Mouse (Mus musculus) neural tube, embryonic 12.5 days (tissue): ENCODE results near the gene Gm10392. TPM values are rescaled to one million over a fixed set of nuclear protein-coding genes. Genes with fewer than 3 reads are reported as not detected.

ENCODE experiments used
- ATAC-seq: fragments of 200-750 bp; cut with Nextera tagmentation; 2 replicates; pipeline ENCODE4 v1.8.0; 2017; ENCODE audit warnings: low read depth, mild to moderate bottlenecking, moderate TSS enrichment, moderate library complexity; ENCODE audit not compliant: low FRiP score
- H3K27ac ChIP-seq: fragments of 300-500 bp; sonication (generic); 2 replicates; pipeline ENCODE4 v1.5.1; 2016
- H3K27me3 ChIP-seq: fragments of 300-500 bp; sonication (generic); replicated peaks from 2 replicates; pipeline ENCODE4 v1.6.1; 2016; ENCODE audit warnings: mild to moderate bottlenecking
- H3K36me3 ChIP-seq: fragments of 300-500 bp; sonication (generic); 2 replicates; pipeline ENCODE4 v1.6.1; 2016; ENCODE audit warnings: mild to moderate bottlenecking
- H3K4me1 ChIP-seq: fragments of 300-500 bp; sonication (generic); 2 replicates; pipeline ENCODE4 v1.6.1; 2016
- H3K4me2 ChIP-seq: fragments of 300-500 bp; sonication (generic); replicated peaks from 2 replicates; pipeline ENCODE4 v1.6.1; 2016; ENCODE audit warnings: mild to moderate bottlenecking
- H3K4me3 ChIP-seq: fragments of 300-500 bp; sonication (generic); 2 replicates; pipeline ENCODE4 v1.5.1; 2016
- H3K9ac ChIP-seq: fragments of 300-500 bp; sonication (generic); 2 replicates; pipeline ENCODE4 v1.6.1; 2016; ENCODE audit warnings: mild to moderate bottlenecking
- H3K9me3 ChIP-seq: fragments of 300-500 bp; sonication (generic); 2 replicates; pipeline ENCODE4 v1.6.1; 2016; ENCODE audit warnings: mild to moderate bottlenecking
- WGBS: fragments of 180-500 bp; shearing (Covaris S2); methylation state at CpG from one replicate; pipeline ENCODE4 v1.1.7; 2016; 5-methylcytosine and 5-hydroxymethylcytosine counted together
- polyA plus RNA-seq: library from polyadenylated mRNA; unstranded; fragments of >200 nt; fragmentation: Nextera tagmentation; extraction: Ambion mirVana; gene quantifications from 2 replicates; pipeline ENCODE4 v1.2.1, GENCODE M21; 2016

Gm10392 gene
- polyA plus RNA-seq, 1 experiment from 2014 or later, result 0.39 TPM

DNA sequence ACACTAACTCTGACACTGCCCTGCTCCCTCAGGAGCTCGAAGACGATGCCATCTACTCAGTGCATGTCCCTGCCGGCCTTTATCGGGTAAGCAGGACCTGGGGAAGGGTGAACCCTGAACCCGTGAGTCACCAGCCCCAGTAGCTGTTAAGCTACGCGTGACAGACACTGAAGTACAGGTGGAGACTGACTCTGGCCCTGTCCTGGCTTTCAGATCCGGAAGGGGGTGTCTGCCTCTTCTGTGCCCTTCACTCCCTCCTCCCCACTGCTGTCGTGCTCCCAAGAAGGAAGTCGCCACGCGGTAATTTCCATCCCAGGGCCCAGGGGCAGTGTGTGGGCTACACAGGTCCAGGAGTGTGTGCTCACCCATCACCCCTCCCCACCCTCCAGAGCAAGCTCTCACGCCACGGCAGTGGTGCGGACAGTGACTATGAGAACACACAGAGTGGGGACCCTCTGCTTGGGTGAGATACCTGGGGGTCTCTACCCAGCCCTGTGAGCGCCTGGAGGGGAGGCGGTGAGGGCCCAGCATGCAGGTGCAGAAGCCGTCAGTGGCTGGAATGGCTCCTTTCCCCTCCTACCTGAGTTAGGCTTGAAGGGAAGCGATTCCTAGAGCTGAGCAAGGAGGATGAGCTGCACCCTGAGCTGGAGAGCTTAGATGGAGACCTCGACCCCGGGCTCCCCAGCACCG lies 13.6 kb downstream of the Gm10392 start:
- Histone ChIP-seq H3K4me3 (no peak overlapping the region), H3K4me1 (peaks cover 15% of the 10 kb centered on the region), H3K27ac (no peak overlapping the region), H3K27me3 (no peaks in the 10 kb centered on the region), H3K4me2 (no peak overlapping the region), H3K9ac (no peak overlapping the region), H3K36me3 (peaks cover 75% of the 10 kb centered on the region), H3K9me3 (no peaks in the 10 kb centered on the region)
- WGBS, result 92% methylated on average over 22 of the region's 22 CpGs
- no peak for ATAC-seq

DNA sequence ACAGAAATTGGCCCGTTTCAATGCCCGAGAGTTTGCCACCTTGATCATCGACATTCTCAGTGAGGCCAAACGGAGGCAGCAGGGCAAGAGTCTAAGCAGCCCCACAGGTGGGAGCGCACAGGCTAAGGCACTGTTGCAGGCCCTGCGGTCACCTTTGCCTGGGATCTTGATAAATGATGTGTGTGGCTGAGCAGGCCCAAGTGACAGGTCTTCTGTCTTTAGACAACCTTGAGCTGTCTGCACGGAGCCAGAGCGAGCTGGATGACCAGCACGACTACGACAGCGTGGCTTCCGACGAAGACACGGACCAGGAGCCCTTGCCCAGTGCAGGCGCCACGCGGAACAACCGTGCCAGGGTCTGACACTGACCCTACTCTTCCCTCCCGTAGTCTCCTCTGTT lies 14.6 kb downstream of the Gm10392 start:
- Histone ChIP-seq H3K36me3 (peaks cover 82% of the 10 kb centered on the region), H3K27me3 (no peaks in the 10 kb centered on the region)

DNA sequence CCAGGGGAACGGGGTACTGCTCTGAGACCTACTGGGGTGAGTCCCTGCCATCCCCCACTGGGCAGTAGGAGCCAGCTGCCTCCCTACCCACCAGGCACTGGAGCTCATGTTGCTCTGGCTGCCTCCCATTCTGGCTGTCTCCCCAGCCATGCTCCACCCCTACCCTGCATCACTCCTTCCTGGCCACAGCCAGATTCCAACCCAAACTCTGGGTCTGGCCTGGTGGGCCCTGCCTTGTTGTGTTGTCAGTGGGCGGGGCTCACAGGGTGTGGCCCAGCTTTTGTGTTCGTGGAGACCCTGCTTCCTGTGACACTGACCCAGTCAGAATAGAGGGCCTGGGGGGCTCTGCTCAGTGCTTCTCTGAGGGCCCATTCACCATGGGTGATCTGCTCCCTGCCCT lies 15.5 kb downstream of the Gm10392 start:
- no peak overlapping the region for H3K4me3 ChIP-seq
- 68% methylated on average over 3 of the region's 3 CpGs for WGBS
- peaks cover 89% of the 10 kb centered on the region for H3K36me3 ChIP-seq
- no peak for ATAC-seq
- H3K4me2 ChIP-seq, result no peak overlapping the region
- H3K9me3 ChIP-seq, result no peaks in the 10 kb centered on the region
- peaks cover 17% of the 10 kb centered on the region for H3K4me1 ChIP-seq
- H3K9ac ChIP-seq, result no peak overlapping the region
- H3K27me3 ChIP-seq, result no peaks in the 10 kb centered on the region
- no peak overlapping the region for H3K27ac ChIP-seq

More for the DNA sequence above, 14.6 kb downstream of the Gm10392 start:
- Histone ChIP-seq H3K4me1 (peaks cover 18% of the 10 kb centered on the region), H3K9me3 (no peaks in the 10 kb centered on the region), H3K4me2 (no peak overlapping the region), H3K4me3 (no peak overlapping the region), H3K27ac (no peak overlapping the region), H3K9ac (no peak overlapping the region)
- 94% methylated on average over 19 of the region's 19 CpGs for WGBS
- no peak for ATAC-seq

GRCm38 (mm10) chr11:77502481-77502880 lies 16.5 kb downstream of the Gm10392 start:
- Histone ChIP-seq H3K9ac (no peak overlapping the region), H3K27me3 (no peaks in the 10 kb centered on the region), H3K4me3 (no peak overlapping the region), H3K27ac (no peak overlapping the region), H3K4me2 (no peak overlapping the region), H3K9me3 (no peaks in the 10 kb centered on the region), H3K4me1 (peaks cover 19% of the 10 kb centered on the region), H3K36me3 (peaks cover 86% of the 10 kb centered on the region)
- no peak for ATAC-seq
- 84% methylated on average over 6 of the region's 6 CpGs for WGBS

DNA sequence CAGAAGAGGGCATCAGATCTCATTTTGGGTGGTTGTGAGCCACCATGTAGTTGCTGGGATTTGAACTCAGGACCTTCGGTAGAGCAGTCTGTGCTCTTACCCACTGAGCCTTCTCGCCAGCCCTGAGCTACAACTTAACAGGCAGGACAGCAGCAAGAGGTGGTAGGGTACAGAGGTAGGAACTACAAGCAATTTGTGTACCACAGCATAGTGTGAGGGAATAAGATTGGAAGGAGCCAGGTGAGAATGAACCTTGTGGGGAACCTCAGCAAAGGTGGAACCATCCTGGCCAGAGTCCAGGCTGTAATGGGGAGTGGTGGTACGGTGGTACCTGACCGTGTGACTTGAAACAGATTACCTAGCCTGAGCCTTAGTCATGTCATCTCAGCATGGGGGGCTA lies 17.0 kb downstream of the Gm10392 start:
- Histone ChIP-seq H3K4me1 (peaks cover 23% of the 10 kb centered on the region), H3K27ac (no peak overlapping the region), H3K9ac (no peak overlapping the region), H3K27me3 (no peaks in the 10 kb centered on the region), H3K9me3 (no peaks in the 10 kb centered on the region), H3K4me2 (no peak overlapping the region), H3K36me3 (peaks cover 81% of the 10 kb centered on the region), H3K4me3 (no peak overlapping the region)
- no peak for ATAC-seq
- 95% methylated on average over 4 of the region's 4 CpGs for WGBS

- H3K27me3 ChIP-seq, result no peaks in the 10 kb centered on the region
- no peak overlapping the region for H3K27ac ChIP-seq
- ATAC-seq, result no peak
Observed at GRCm38 (mm10) chr11:77501392-77501791, 17.6 kb downstream of the Gm10392 start.

DNA sequence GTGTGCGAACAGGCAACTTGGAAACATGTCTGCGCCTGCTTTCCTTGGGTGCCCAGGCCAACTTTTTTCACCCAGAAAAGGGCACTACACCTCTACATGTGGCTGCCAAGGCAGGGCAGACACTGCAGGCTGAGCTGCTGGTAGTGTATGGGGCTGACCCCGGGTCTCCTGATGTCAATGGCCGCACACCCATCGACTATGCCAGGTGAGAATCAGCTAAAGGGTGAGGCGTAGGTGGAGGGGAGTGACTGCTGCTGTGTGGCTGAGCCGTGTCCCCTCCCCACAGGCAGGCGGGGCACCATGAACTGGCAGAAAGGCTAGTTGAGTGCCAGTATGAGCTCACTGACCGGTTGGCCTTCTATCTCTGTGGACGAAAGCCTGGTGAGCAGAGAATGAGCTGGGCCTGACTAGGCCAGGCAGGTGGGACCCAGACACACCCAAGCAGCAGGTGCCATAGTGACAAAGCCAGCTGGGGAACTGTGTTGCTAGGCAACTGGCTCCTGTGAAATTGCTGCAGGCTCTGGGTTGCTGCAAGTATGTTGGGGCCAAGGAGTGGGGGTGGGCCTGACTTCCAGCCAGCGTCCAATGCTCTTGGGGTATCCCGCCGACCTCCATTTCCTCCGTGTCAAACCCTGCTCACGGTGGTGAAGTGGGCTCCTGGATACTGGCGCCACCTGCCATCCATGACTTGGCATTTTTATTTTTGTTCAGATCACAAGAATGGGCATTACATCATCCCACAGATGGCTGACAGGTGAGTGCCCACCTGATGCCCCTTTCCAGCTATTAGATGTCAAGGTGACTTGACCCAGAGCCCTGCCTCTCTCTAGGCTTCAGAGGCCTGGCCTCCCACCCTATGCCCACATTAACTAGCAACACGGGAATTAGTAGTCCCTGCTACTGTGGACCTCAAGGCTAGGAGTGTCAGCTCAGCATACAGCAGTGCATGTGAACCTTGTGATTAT lies 18.4 kb downstream of the Gm10392 start:
- Histone ChIP-seq H3K4me3 (no peak overlapping the region), H3K9ac (peak overlapping the region; percentile 35; the same call in 1 of the 2 replicates), H3K9me3 (no peaks in the 10 kb centered on the region), H3K36me3 (peaks cover 67% of the 10 kb centered on the region), H3K27ac (no peak overlapping the region), H3K4me2 (no peak overlapping the region), H3K4me1 (peaks cover 26% of the 10 kb centered on the region), H3K27me3 (no peaks in the 10 kb centered on the region)
- ATAC-seq, result no peak
- WGBS, result 83% methylated on average over 17 of the region's 17 CpGs

More at GRCm38 (mm10) chr11:77501392-77501791, 17.6 kb downstream of the Gm10392 start:
- Histone ChIP-seq H3K36me3 (peaks cover 75% of the 10 kb centered on the region), H3K4me3 (no peak overlapping the region), H3K4me2 (no peak overlapping the region), H3K4me1 (peaks cover 23% of the 10 kb centered on the region), H3K9ac (no peak overlapping the region), H3K9me3 (no peaks in the 10 kb centered on the region)
- 26% methylated on average over 5 of the region's 5 CpGs for WGBS

DNA sequence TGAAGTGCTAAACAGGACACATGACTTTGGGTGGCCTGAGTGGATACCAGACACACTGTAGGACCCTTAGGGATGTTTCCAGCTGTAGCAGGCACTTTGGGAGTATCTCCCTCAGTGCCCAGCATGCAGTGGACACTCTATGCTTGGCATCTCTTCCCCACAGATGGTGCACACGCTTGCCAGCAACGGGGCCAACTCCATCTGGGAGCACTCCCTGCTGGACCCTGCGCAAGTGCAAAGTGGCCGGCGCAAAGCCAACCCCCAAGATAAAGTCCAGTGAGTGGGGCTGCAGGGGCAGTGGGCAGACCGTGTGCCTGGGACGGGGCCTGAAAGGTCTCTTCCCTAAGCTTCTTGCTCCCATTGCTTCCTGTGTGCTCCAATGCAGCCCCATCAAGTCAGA lies 19.6 kb downstream of the Gm10392 start:
- peaks cover 54% of the 10 kb centered on the region for H3K36me3 ChIP-seq
- no peak for ATAC-seq
- H3K9me3 ChIP-seq, result no peaks in the 10 kb centered on the region
- H3K4me1 ChIP-seq, result peaks cover 38% of the 10 kb centered on the region
- H3K4me3 ChIP-seq, result no peak overlapping the region
- no peak overlapping the region for H3K27ac ChIP-seq
- H3K4me2 ChIP-seq, result no peak overlapping the region
- WGBS, result 94% methylated on average over 7 of the region's 7 CpGs
- H3K27me3 ChIP-seq, result no peaks in the 10 kb centered on the region
- no peak overlapping the region for H3K9ac ChIP-seq

DNA sequence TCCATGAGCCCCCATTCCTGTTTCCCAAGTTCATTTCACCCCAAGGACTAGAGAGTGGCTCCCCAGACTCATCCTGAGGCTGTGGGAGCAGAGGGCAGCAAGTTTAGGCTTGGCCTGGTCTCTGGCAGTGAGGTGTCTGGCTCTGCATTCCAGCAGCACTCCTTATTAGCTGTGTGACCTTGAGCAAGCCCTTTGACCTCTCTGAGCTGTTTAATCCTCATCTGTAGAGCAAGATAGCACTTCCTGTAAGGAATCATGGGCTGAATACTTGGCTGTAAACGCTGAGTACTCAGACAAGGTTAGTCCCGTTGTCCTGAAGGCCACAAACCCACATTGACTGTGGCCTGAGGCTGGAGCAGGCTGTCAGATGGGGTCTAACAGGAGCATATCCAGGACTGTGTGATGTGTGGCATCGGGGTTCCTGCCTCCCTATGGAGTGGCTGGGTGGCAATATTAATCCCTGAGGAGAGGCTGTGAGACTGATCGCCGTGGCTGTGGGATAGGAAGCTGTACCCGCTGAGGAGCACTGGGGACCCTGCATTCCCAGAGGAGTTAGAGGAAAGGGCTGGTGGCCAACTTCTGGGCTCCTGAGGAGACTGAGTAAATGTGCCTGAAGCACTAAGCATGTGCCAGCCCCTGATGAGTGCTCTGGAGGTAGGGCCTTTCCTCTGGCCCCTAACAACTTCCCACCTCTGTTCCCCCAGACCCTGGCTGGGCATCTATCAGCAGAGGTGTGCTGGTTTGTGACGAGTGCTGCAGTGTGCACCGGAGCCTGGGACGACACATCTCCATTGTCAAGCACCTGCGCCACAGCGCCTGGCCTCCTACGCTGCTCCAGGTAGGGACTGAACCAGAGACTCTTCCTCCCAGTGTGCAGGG lies 20.5 kb downstream of the Gm10392 start:
- WGBS, result 83% methylated on average over 12 of the region's 12 CpGs
- Histone ChIP-seq H3K36me3 (peaks cover 46% of the 10 kb centered on the region), H3K9me3 (no peaks in the 10 kb centered on the region), H3K4me3 (no peak overlapping the region), H3K4me2 (0 out of 2 replicates have a peak overlapping the region, but pooled peaks have one; percentile 4), H3K4me1 (peaks cover 45% of the 10 kb centered on the region), H3K27me3 (no peaks in the 10 kb centered on the region), H3K27ac (no peak overlapping the region), H3K9ac (0 out of 2 replicates have a peak overlapping the region, but pooled peaks have one; percentile 26)
- ATAC-seq, result no peak

GRCm38 (mm10) chr11:77497851-77498250 lies 21.1 kb downstream of the Gm10392 start:
- Histone ChIP-seq H3K4me1 (peaks cover 45% of the 10 kb centered on the region), H3K9ac (0 out of 2 replicates have a peak overlapping the region, but pooled peaks have one; percentile 26)
- WGBS, result 22% methylated on average over 4 of the region's 4 CpGs

GRCm38 (mm10) chr11:77497341-77497756 lies 21.6 kb downstream of the Gm10392 start:
- no peaks in the 10 kb centered on the region for H3K9me3 ChIP-seq
- ATAC-seq, result no peak
- peak overlapping the region; percentile 42; the same call in 1 of the 2 replicates for H3K27ac ChIP-seq
- H3K9ac ChIP-seq, result no peak overlapping the region
- H3K27me3 ChIP-seq, result no peaks in the 10 kb centered on the region
- H3K4me2 ChIP-seq, result peak overlapping the region; percentile 4; the same call in 1 of the 2 replicates
- H3K4me1 ChIP-seq, result peaks cover 48% of the 10 kb centered on the region
- H3K36me3 ChIP-seq, result peaks cover 34% of the 10 kb centered on the region
- H3K4me3 ChIP-seq, result no peak overlapping the region
- 19% methylated on average over 6 of the region's 6 CpGs for WGBS

More at GRCm38 (mm10) chr11:77497851-77498250, 21.1 kb downstream of the Gm10392 start:
- Histone ChIP-seq H3K9me3 (no peaks in the 10 kb centered on the region), H3K27ac (no peak overlapping the region), H3K36me3 (peaks cover 39% of the 10 kb centered on the region), H3K4me2 (peak overlapping the region; percentile 4), H3K4me3 (no peak overlapping the region), H3K27me3 (no peaks in the 10 kb centered on the region)
- ATAC-seq, result no peak
